Mouse (Mus musculus) fat pad, adult 2 months (tissue): ENCODE data around the gene Acbd6.

Experiments used
- DNase-seq: peaks from one replicate; pipeline ENCODE4 v3.0.0-alpha.2; 2011; ENCODE audit warnings: low read depth, low spot score; ENCODE audit errors: extremely low read depth

Gene Acbd6

DNA sequence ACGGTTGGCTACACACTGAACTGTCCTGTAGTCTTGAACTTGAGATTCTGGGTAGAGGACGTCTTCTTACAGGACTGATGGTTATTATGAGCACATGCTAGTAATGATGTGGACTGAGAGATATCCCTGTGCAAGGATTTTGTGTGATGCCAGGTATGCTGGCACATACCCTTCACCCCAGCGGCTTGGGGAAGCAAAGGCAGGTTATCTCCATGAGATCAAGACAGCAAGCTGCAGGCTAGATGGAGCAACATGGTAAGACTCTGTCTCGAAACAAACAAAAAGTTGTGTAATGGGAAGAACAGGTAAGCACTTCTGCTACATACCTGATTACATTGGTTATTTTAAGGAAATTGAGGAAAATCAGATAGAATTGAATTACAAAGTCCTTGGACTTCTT, 2.1 kb downstream of the Acbd6 start:
- peak; percentile 82 for DNase-seq

GRCm38 (mm10) chr1:155560678-155561077, 2.8 kb downstream of the Acbd6 start:
- no peak for DNase-seq

- no peak for DNase-seq
These were observed 4.3 kb downstream of the Acbd6 start for GRCm38 (mm10) chr1:155562206-155562605.

DNA sequence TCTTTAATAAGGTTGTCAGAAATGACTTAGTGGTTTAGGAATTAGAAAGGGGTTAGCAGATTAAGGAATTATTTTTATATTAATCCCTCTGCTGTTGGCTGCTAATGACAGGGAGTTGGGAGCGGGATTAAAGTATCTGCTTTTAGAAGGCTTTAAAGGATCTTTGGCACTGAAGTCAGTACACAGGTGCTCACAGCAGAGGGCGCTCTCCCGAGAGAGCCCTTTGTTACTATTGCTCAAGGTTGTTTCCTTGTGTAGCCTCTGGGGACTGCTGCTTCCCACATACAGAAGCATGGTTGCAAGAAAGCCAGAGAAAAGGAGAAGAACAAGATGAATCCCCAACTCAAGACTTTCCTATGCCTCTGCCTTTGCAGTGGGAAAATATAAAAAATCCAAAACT, 6.8 kb downstream of the Acbd6 start:
- no peak for DNase-seq

DNA sequence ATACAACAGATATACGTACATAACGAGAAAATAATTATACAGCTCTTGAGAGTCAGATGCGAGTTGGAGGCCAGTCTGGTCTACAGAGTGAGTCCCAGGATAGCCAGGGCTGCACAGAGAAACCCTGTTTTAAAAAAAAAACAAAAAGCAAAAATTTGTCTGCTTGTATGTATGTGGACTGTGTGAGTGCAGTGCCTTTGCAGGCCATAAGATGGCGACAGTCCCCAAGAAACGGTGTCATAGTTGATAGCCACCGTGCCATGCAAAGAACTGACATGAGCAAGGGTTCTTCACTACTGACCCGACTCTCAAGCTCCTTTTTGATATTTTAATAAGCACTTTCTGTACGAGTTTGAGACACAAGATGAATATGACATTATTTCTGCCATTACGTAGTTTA, 10.2 kb downstream of the Acbd6 start:
- DNase-seq: no peak

- peak; percentile 87 for DNase-seq
These were observed 11.4 kb downstream of the Acbd6 start for GRCm38 (mm10) chr1:155569340-155569739.

DNA sequence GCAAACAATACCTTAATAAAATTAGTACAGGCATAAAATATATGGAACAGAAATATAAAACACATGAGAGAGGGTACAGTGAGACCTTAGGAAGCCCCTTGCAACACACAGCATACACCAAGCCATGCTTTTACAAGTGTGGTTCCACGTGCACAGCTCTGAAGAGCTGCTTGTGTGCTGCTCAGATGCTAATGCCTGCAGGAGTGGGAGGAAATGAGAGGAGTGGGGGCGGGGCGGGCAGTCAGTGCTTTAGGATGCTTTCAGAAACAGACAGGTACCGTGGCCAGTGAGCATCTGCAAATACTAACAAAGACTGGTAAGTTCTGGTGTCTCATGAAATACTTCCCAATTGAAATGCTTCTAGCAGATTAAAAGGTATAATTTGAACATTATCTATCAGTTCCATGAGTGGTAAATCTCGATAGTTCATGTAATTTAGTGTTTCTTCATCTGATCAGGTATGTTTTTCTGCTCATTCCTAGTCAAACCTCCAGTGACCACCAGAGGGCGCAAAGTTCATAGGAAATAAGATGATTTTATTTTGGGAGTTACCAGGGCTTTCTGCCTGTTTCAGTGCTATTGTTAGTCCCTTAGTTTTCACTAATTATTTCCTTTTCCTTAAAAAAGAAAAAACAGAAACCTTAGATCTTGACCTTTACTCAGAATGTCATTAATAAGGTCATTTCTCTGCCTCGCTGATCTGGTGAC, 17.2 kb downstream of the Acbd6 start:
- DNase-seq: no peak

DNA sequence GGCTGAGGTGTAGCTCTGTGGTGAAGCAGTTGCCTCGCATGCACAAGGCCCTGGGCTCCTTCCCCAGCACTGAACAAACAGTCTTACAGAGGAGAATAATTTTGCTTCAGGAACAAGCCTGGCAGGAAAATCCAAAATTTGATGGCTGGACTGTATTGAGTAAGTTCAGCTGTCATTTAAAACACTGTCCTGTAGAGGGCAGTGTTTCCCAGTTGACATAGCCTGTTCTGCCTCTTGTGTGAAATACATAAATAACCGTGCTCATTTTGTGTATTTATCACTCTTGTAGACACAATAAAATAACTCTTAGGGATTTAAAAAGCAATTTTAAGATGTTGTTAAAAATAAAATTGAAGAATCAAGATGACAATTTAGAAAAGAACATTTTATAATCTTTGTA, 18.5 kb downstream of the Acbd6 start:
- DNase-seq: no peak

GRCm38 (mm10) chr1:155577316-155577715, 19.4 kb downstream of the Acbd6 start:
- DNase-seq: no peak

DNA sequence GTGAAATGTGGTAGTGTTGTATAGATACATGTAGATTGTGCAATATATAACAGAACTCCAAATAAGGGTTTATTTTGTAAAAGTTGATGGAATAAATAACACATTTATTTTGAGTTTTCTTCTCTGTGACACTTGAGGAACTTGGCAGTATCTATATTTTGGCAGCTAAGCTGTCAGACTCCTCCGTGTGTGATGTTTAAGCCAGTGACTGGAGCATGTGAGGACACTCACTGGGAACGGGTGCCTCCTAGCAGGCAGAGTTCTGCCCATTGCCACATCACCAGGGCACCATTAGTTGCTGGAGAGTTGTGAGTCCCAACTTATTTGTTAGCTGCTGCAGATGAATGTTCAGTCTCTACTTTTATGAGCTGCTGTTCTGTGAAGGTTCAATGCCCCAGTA, 30.0 kb downstream of the Acbd6 start:
- no peak for DNase-seq

- no peak for DNase-seq
These were observed 36.2 kb downstream of the Acbd6 start for GRCm38 (mm10) chr1:155594141-155594540.

DNA sequence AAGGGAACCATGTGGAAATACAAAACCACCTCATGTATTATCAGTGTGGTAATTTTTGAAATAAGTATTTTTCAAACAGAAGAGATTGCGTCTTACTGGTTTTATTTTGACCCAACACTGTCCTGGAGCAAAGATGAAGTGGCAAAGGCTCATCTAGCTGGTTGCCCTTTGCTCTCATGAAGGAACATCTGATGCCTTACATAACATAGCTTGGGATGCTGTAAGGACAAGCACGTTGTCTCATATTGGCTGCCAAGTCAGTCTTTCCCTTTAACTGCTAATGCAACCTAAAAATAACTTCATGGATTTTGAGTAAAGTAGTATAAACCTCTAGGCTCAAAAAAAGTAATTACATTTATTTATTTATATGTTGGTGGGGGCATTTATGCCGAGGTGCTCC, 38.7 kb downstream of the Acbd6 start:
- DNase-seq: no peak

GRCm38 (mm10) chr1:155604706-155605105, 46.8 kb downstream of the Acbd6 start:
- DNase-seq: no peak

DNA sequence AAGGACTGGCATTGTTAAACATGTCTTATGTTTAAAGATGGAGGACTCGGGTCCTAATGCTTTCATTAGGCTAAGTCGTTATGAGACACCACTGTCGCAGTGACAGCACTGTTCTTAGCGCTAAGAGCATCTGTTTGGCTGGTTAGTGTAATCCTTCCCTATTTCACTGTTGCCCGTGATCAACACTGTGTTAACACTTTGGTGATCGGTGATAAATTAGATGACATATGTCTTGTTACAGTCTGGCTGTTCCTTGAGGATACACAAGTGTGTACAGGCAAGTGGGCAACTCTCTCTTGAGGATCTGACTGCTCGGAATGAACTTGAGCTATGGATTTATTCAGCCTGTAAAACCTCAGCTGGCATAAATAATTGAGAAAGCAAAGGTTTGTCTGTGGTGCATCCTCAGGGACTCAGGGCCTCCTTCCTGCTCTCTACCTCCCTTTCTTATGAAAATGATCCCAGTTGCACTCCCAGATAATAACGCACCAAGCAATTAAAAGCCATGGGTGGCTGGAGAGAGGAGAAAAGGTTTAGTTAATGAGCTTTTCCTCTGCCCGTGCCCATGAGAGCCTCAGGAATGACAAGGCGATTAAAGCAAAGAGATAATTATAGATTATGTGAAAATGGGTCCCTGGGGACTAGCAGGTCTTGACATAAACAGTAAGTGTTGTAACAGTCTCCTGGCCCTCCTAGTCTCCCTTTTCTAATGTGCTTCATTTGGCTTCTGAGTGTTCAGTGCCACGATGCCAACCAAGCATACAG, 47.7 kb downstream of the Acbd6 start:
- DNase-seq: no peak

DNA sequence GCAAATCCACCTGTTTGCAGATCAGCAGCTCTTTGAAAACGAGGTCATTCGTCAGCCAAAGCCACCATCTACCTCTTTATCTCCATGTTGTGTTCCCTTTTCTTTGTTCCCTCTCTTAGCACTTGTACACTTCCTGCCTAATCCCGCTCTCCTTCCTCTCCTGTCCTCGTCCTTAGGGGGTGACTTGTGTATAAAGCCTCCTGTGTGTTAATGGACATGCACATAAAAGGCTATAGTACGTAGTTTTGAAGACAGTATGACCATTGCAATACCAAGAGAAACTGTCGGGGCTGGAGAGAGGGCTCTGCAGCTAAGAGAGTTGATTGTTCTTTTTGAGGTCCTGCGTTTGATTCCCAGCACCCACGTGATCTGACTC, 48.2 kb downstream of the Acbd6 start:
- DNase-seq: no peak

DNA sequence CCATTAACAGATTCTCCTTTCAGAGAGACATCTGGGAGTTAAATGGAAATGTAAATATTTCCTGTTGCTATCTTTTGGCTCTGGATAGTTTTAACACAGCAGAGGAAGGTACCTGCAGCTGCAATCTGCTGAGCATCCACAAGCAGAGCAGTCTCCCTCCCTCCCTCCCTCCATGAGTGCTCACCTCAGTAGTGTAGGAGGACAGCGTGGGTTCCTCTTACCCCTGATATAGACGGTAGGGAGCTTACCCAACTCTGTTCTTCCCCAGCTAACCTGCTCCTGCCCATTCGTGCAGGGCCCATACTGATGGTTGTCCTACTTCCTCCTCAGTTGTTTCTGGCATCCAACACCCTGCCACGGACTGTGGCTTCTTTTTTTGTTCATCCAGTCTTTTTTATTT, 50.6 kb downstream of the Acbd6 start:
- no peak for DNase-seq

DNA sequence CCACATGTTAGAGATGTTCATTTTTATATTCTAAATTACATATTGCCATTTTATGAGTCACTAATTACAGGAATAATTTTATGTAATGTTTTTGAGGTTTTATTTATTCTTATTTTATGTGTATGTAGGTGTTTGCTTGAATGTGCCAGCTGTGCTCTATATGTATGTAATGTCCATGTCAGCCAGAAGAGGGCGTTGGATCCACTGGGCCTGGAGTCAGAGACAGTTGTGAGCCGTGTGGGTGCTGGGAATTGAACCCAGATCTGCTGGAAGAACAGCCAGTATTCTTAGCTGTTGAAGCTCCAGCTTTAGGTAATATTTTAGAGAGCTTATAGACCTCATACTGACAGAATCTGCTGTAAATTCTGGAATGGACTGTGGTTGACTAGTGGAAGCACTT, 56.5 kb downstream of the Acbd6 start:
- no peak for DNase-seq

- no peak for DNase-seq
These were observed 63.2 kb downstream of the Acbd6 start for GRCm38 (mm10) chr1:155621075-155621474.

GRCm38 (mm10) chr1:155623192-155623591, 65.3 kb downstream of the Acbd6 start:
- DNase-seq: no peak

DNA sequence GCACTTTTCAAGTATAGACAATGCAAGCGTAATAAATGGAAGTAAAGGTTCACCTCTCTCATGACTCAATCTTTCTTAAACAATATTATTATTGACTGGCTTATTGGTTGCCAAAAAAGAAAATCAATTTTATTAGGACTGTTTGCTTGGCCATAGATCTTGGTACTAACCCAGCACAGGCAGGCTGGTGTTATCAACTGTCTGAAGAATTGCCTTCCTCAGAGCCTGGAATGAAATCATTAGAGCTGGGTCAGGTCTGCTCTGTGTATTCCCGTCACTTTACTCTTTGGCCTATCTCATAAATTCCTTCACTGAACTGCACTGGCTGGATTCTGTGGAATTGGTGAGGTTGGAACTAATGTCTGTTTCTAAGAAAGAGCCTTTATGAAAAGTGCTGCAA, 69.8 kb downstream of the Acbd6 start:
- no peak for DNase-seq

- DNase-seq: no peak
These were observed 78.7 kb downstream of the Acbd6 start for GRCm38 (mm10) chr1:155636648-155637047.

DNA sequence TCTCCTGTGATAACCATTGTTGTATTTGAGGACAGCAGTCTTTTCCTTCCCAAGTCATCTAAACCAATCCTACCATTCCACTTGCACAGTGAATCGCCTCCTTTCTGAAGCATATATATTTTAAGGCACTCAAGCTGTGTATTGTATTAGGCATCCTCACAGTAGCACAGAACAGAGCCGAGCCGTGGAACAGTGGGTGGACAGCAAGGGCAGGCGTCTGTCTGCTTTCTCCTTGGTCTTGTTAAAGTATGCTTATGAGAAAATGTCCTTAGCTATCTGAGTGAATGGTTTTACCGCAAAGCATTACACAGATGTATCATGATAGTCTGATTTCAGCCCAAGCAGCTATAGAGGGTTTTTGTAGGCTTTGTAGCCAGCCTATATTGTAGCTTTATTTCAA, 87.9 kb downstream of the Acbd6 start:
- DNase-seq: no peak
